Mouse (Mus musculus): Measurements from ENCODE around the gene Mrvi1.

The Mrvi1 gene

DNA sequence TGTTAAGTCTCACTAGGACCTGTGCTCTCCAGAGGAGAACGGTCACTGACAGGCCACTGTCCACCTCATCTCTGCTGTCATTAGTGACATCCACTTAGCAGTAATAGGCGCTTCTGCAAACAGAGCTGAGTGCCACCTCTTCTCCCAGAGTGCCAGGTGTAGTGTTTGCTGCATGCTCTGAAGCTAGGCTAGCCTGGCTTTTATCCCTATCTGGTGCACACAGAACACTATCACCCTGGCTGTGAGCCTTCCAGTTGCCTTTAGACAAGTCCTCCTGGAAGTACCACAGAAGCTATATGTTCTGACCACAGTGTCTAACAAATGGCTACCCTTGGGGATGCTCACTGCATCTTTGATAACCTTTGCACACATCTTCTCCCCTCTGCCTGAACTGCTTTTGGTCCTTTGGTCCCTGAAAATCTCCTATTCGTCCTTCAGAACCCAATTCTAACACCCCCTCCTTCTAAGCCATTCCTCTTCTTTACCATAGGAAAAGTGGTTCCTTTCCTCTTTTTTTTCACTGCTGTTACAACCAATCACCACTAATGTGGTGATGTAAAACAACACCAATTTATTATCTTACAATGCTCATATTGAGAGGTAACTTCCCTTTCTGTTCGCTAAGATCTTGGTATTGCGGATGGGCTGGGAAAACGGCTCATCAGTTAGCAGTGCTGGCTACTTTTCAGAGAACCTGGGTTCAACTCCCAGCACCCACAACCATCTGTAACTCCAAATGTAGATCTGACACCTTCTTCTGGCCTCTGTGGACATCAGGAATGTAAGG is 28.0 kb downstream of the Mrvi1 start:
- TF ChIP-seq NANOG (IDR thresholded peaks at IDR 0.05; ENCODE audit: borderline replicate concordance, low read length) = no peak
- no peak for TF ChIP-seq CTCF (conservative IDR thresholded peaks at IDR 0.05; ENCODE audit: low read length)
- TF ChIP-seq POU5F1 (IDR thresholded peaks at IDR 0.05; ENCODE audit: borderline replicate concordance, low read length) = no peak
- no peak overlapping the region for H3K4me3 ChIP-seq (replicated peaks; ENCODE audit: low read length)

DNA sequence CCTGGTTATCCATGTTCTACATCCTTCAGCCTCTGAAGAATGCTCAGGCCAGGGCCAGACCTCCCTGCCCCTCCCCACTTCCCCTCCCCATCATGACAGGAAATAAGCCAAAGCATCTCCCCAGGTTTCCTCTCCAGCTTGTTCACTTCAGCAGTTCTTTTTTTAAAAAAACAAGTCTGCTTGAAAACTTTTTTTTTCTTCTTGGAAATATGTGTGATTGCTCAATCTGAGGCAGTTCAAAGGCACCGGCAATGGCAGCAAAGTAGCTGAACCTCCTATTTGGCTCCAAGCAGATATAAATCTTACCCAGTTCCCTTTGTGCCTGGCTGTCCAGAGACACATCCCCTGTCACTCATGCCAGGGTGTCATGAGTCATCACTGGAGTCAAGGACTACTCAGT is 29.1 kb downstream of the Mrvi1 start:
- Histone ChIP-seq H3K4me1 (replicated peaks; ENCODE audit: low read depth, low read length) (0 out of 2 replicates have a peak, but pooled peaks cover 3% of the 10 kb centered on the region), H3K27me3 (ENCODE audit: insufficient read depth, low read length) (peaks cover 17% of the 10 kb centered on the region), H3K36me3 (ENCODE audit: insufficient read depth, low read length) (no peaks in the 10 kb centered on the region), H3K9me3 (ENCODE audit: low read length) (no peaks in the 10 kb centered on the region), H3K4me3 (replicated peaks; ENCODE audit: low read length) (no peak overlapping the region)
- no peak for TF ChIP-seq NANOG (IDR thresholded peaks at IDR 0.05; ENCODE audit: borderline replicate concordance, low read length)
- no peak for TF ChIP-seq CTCF (conservative IDR thresholded peaks at IDR 0.05; ENCODE audit: low read length)
- TF ChIP-seq POU5F1 (IDR thresholded peaks at IDR 0.05; ENCODE audit: borderline replicate concordance, low read length) = no peak

More for the DNA sequence above, 28.0 kb downstream of the Mrvi1 start:
- 0 out of 2 replicates have a peak, but pooled peaks cover 3% of the 10 kb centered on the region for H3K4me1 ChIP-seq (replicated peaks; ENCODE audit: low read depth, low read length)
- peaks cover 20% of the 10 kb centered on the region for H3K27me3 ChIP-seq (ENCODE audit: insufficient read depth, low read length)
- H3K36me3 ChIP-seq (ENCODE audit: insufficient read depth, low read length) = no peaks in the 10 kb centered on the region
- no peaks in the 10 kb centered on the region for H3K9me3 ChIP-seq (ENCODE audit: low read length)

DNA sequence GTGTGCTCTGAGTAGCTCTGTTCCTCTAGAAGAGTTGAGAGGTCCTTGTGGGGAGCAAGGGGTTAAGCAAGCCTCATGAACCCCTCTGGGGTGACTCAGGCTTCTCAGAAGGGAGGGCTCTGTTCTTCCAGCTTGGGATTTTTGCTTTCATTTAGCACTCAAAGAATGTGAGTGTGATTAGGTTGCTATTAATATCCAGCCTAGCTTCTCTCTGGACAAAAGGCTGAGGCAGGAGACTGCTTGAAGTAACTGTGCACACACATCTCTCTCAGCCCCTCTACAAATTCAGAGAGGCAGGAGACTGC is 31.7 kb downstream of the Mrvi1 start:
- no peak for TF ChIP-seq CTCF (conservative IDR thresholded peaks at IDR 0.05; ENCODE audit: low read length)
- TF ChIP-seq NANOG (IDR thresholded peaks at IDR 0.05; ENCODE audit: borderline replicate concordance, low read length) = no peak
- no peak for TF ChIP-seq POU5F1 (IDR thresholded peaks at IDR 0.05; ENCODE audit: borderline replicate concordance, low read length)
- no peaks in the 10 kb centered on the region for H3K9me3 ChIP-seq (ENCODE audit: low read length)
- H3K4me1 ChIP-seq (replicated peaks; ENCODE audit: low read depth, low read length) = 0 out of 2 replicates have a peak, but pooled peaks cover 3% of the 10 kb centered on the region
- no peak overlapping the region for H3K4me3 ChIP-seq (replicated peaks; ENCODE audit: low read length)
- no peaks in the 10 kb centered on the region for H3K36me3 ChIP-seq (ENCODE audit: insufficient read depth, low read length)
- H3K27me3 ChIP-seq (ENCODE audit: insufficient read depth, low read length) = peaks cover 13% of the 10 kb centered on the region

DNA sequence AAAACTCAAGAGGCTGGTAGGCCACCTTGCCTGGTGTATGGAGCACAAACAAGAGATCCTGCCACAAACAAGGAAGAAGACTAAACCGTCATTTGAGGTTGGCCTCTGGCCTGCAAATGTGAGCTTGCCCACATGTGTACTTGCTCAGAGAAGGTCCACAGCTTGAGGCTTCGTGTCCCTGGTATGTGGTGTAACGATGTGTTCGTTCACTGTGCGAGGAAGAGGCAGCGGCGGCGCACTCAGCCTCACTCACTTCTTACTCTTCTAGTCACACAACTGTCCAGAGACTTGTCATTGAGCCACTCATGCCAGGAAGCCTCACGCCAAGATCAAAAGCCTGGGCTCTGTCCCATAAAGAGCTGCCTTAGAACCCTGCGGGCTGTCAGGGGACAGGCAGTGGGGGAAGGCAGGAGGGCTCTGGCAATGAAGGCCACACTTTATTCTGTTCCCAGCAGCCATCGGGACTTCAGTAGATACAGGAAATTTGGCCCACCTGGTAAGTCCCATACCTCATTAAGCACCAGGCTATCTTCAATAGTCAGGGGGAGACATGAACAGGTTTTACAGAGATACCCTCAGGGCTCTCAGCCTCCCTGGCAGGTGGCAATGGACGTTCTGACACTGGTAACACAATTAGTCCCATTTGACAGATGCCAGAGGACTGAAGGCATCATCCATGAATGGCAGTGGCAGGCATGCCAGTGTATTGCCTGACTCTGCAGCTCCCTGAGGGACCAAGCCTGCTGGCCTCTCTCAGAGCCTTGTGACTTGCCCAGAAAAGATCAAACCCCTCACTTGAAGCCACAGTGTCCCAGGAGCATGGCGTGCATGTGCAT is 32.3 kb downstream of the Mrvi1 start:
- TF ChIP-seq CTCF (conservative IDR thresholded peaks at IDR 0.05; ENCODE audit: low read length) = no peak
- TF ChIP-seq NANOG (IDR thresholded peaks at IDR 0.05; ENCODE audit: borderline replicate concordance, low read length) = no peak
- no peak for TF ChIP-seq POU5F1 (IDR thresholded peaks at IDR 0.05; ENCODE audit: borderline replicate concordance, low read length)
- Histone ChIP-seq H3K9me3 (ENCODE audit: low read length) (no peaks in the 10 kb centered on the region), H3K27me3 (ENCODE audit: insufficient read depth, low read length) (peaks cover 13% of the 10 kb centered on the region), H3K4me1 (replicated peaks; ENCODE audit: low read depth, low read length) (0 out of 2 replicates have a peak, but pooled peaks cover 3% of the 10 kb centered on the region), H3K4me3 (replicated peaks; ENCODE audit: low read length) (no peak overlapping the region), H3K36me3 (ENCODE audit: insufficient read depth, low read length) (no peaks in the 10 kb centered on the region)

DNA sequence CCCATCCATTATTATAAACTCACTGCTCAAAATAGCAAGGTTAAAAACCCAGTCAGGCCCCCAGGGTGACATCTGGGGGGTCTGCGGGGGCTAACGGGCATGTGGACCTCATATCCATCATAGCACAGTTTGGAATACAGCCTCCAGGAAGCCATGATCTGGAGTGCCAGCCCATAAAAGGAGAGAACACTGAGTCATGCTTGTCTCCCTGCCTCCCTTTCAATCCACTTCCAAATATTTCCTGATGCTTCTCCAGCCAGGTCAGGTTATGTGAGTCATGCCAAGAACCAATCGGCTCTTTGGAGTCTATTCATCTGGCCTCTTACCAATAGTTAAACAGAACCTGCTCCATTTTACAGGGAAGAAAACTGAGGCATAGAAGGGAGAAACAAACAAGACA is 33.7 kb downstream of the Mrvi1 start:
- H3K9me3 ChIP-seq (ENCODE audit: low read length) = no peaks in the 10 kb centered on the region

DNA sequence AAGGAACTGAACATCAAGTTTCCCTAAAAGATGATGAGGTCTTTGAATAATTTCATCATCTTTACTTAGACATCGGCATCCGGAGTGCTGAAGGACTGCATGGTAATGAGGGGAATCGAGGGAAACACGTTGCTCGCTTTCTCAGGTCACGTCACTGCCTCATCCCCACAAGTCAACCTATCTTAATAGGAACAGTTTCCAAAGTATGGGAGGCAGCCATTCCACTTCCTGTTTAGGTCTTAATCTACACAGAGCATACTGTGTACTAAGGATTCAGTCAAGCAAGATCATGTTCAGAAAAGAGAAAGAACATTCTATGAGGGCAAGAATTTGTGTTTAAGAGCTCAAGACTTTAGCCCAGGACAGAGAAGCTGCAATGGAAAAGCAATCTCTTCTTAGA is 34.6 kb downstream of the Mrvi1 start:
- Histone ChIP-seq H3K4me3 (replicated peaks; ENCODE audit: low read length) (no peak overlapping the region), H3K27me3 (ENCODE audit: insufficient read depth, low read length) (peaks cover 13% of the 10 kb centered on the region), H3K4me1 (replicated peaks; ENCODE audit: low read depth, low read length) (peaks cover 4% of the 10 kb centered on the region; the same call in 1 of the 2 replicates), H3K36me3 (ENCODE audit: insufficient read depth, low read length) (no peaks in the 10 kb centered on the region), H3K9me3 (ENCODE audit: low read length) (no peaks in the 10 kb centered on the region)
- TF ChIP-seq CTCF (conservative IDR thresholded peaks at IDR 0.05; ENCODE audit: low read length) = no peak
- no peak for TF ChIP-seq NANOG (IDR thresholded peaks at IDR 0.05; ENCODE audit: borderline replicate concordance, low read length)
- no peak for TF ChIP-seq POU5F1 (IDR thresholded peaks at IDR 0.05; ENCODE audit: borderline replicate concordance, low read length)

More for the DNA sequence above, 33.7 kb downstream of the Mrvi1 start:
- H3K4me3 ChIP-seq (replicated peaks; ENCODE audit: low read length) = no peak overlapping the region
- H3K27me3 ChIP-seq (ENCODE audit: insufficient read depth, low read length) = peaks cover 13% of the 10 kb centered on the region
- 0 out of 2 replicates have a peak, but pooled peaks cover 3% of the 10 kb centered on the region for H3K4me1 ChIP-seq (replicated peaks; ENCODE audit: low read depth, low read length)
- TF ChIP-seq CTCF (conservative IDR thresholded peaks at IDR 0.05; ENCODE audit: low read length) (no peak), NANOG (IDR thresholded peaks at IDR 0.05; ENCODE audit: borderline replicate concordance, low read length) (no peak), POU5F1 (IDR thresholded peaks at IDR 0.05; ENCODE audit: borderline replicate concordance, low read length) (no peak)
- no peaks in the 10 kb centered on the region for H3K36me3 ChIP-seq (ENCODE audit: insufficient read depth, low read length)

DNA sequence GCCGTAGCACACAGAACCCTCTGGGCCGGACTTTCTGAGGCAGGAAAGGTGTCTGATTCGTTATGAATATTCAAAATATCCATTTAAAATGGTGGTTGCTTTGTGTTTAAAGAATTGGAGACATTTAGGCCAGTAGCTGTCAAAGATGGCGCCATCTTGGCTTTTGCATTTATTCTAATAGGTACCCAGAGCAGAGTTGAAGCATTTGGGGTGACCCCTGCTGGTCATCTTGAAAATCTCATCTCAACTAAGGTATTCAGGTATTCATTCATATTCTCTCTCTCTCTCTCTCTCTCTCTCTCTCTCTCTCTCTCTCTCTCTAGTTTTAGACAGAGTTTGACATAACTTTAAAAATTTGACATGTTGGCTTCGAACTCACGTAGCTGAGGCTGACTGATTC is 35.5 kb downstream of the Mrvi1 start:
- H3K36me3 ChIP-seq (ENCODE audit: insufficient read depth, low read length) = no peaks in the 10 kb centered on the region
- peaks cover 13% of the 10 kb centered on the region for H3K4me1 ChIP-seq (replicated peaks; ENCODE audit: low read depth, low read length)
- TF ChIP-seq POU5F1 (IDR thresholded peaks at IDR 0.05; ENCODE audit: borderline replicate concordance, low read length) = no peak
- TF ChIP-seq CTCF (conservative IDR thresholded peaks at IDR 0.05; ENCODE audit: low read length) = peak; percentile 34
- peaks cover 13% of the 10 kb centered on the region for H3K27me3 ChIP-seq (ENCODE audit: insufficient read depth, low read length)
- H3K4me3 ChIP-seq (replicated peaks; ENCODE audit: low read length) = no peak overlapping the region
- H3K9me3 ChIP-seq (ENCODE audit: low read length) = no peaks in the 10 kb centered on the region

DNA sequence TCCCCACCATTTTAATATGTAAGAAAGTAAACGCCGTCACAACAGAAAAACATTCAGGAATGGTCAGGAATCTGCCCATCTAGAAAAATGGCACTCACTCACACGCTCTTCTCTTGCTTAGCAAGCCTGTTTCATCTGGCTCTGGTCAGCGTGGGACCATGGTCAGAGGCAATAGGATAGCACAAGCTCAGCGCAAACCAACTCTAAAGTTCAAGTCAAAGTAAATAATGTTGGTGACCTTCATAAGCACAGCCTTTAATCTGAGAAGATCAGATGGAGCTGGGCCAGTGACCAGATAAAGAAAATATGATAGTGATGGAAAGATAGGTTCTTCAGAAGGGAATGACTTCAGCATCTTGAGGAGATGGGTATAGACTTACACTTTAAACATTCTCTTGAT is 37.9 kb downstream of the Mrvi1 start:
- no peak overlapping the region for H3K4me3 ChIP-seq (replicated peaks; ENCODE audit: low read length)
- H3K4me1 ChIP-seq (replicated peaks; ENCODE audit: low read depth, low read length) = peaks cover 18% of the 10 kb centered on the region
- no peak for TF ChIP-seq NANOG (IDR thresholded peaks at IDR 0.05; ENCODE audit: borderline replicate concordance, low read length)
- no peak for TF ChIP-seq POU5F1 (IDR thresholded peaks at IDR 0.05; ENCODE audit: borderline replicate concordance, low read length)
- TF ChIP-seq CTCF (conservative IDR thresholded peaks at IDR 0.05; ENCODE audit: low read length) = no peak
- peaks cover 7% of the 10 kb centered on the region for H3K9me3 ChIP-seq (ENCODE audit: low read length)
- H3K36me3 ChIP-seq (ENCODE audit: insufficient read depth, low read length) = no peaks in the 10 kb centered on the region
- no peaks in the 10 kb centered on the region for H3K27me3 ChIP-seq (ENCODE audit: insufficient read depth, low read length)

Measured in E14TG2a.4 (cell line).